Mouse (Mus musculus) layer of hippocampus, adult 2 months (tissue): ENCODE data around the gene Gpr37. TPM values are rescaled to one million over a fixed set of nuclear protein-coding genes. Genes with fewer than 3 reads are reported as not detected.

Source experiments
- DNase-seq, 2 experiments: peaks; one replicate each; pipeline ENCODE4 v3.0.0; 2022; ENCODE audit warnings: low spot score in 2 of 2
- H3K27ac ChIP-seq: fragments of 200-600 bp; 2 replicates; pipeline ENCODE4 v1.8.1; 2022
- H3K4me3 ChIP-seq: fragments of 200-600 bp; 2 replicates; pipeline ENCODE4 v1.8.1; 2022; ENCODE audit warnings: mild to moderate bottlenecking
- CTCF ChIP-seq: fragments of 200-600 bp; conservative IDR thresholded peaks from 2 replicates; pipeline ENCODE4 v1.8.1; 2022; ENCODE audit warnings: antibody characterized with exemption, mild to moderate bottlenecking, moderate library complexity
- total RNA-seq, 2 experiments: library from RNA; stranded (reverse); gene quantifications; 2 replicates each; pipeline ENCODE4 v1.2.3; 2021

Gpr37 gene
- total RNA-seq, 2 experiments from 2014 or later: 35.8 to 38.6 TPM

DNA sequence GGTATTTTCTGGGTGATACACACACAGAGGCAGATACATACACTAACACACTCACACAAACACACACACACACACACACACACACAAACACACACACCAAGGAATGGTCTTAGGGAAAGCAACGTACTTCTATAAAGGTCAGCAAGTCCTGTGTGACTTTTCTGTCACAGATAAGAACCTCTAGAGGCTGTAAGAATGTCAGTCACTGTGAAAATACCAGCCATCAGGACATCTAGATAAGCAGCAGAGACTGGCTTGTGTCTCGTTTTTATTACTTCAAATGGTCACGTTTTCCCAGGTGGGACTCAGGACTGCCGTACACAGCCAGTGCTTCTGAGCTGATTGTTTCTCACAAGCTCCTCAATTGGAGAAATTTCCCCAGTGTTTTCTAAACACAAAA is 20.4 kb downstream of the Gpr37 start:
- Histone ChIP-seq H3K27ac (no peak overlapping the region), H3K4me3 (no peak overlapping the region)
- DNase-seq: no peak
- TF ChIP-seq CTCF: no peak

DNA sequence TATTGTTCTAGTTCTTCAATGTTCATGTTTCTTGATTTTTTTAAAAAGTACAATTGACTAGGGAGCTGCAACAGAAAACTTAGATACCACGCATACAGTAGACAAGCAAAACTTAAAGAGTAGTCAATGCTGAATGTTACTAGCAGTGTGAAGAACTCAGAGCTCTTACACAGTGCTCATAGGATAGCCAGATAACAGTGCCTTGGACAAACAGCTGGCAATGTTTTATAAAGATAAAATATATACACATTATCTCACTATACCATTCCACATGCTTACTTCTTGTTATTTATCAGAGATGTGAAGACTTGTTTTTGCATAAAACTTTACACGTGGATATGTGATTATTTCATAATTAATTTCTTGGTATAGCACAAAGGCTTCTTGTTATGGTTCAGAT is 26.6 kb downstream of the Gpr37 start:
- H3K27ac ChIP-seq: no peak overlapping the region
- no peak for DNase-seq
- no peak for TF ChIP-seq CTCF
- no peak overlapping the region for H3K4me3 ChIP-seq

DNA sequence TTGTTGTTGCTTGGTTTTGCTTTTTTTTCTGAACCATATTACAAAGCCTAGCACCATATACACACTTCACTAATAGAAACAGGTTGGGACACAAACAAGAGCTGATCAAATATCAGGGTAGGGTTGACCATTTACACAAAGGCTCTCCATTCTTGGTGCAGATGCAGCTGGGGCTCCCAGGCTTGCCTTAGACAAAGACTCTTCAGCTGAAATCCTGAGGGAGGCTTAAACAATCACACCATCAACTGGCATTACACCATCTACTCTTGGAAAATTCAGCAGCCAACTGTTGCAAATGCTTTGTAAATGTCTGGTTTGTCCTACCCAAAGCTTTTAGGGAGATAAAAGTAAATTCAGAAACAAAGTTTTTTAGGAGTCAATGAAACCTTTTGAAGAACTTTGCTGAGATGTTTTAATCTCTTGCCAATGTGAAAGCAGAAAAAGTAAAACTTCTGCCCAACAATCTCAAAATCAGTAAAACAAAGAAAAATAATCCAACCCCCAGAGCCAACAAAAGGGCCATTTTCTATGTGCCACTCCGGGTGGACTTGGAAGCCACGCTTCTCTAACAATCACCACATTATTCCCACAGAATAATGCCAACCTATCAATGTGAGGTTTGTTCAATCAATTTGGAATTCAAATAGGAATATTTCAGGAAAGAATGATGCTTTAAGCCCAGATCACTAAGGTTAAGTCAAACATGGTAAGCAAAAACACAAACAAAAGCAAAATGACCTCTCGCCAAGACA is 30.4 kb downstream of the Gpr37 start:
- TF ChIP-seq CTCF: no peak
- DNase-seq: no peak
- no peak overlapping the region for H3K4me3 ChIP-seq
- peak overlapping the region; percentile 61 for H3K27ac ChIP-seq

Other genes starting within 250 kb of the Gpr37 start
- gene Pot1a, start 118.5 kb upstream of the Gpr37 start, total RNA-seq: 10 to 100 TPM; 14.3 to 19.6 TPM